Mouse (Mus musculus) heart, adult 2 months (tissue): ENCODE data around the gene Pnp2.

ENCODE experiments used
- CTCF ChIP-seq: fragments of 200-600 bp; IDR thresholded peaks from 2 replicates; pipeline ENCODE4 v1.8.1; 2022; ENCODE audit warnings: antibody characterized with exemption, mild to moderate bottlenecking, moderate library complexity
- EP300 ChIP-seq: fragments of 200-500 bp; IDR thresholded peaks from 2 replicates; pipeline ENCODE4 v1.6.1; 2011; ENCODE audit warnings: low read depth, low read length, control low read depth; ENCODE audit not compliant: insufficient read depth
- POLR2A ChIP-seq: fragments of 200-500 bp; IDR thresholded peaks from 2 replicates; pipeline ENCODE4 v1.6.1; 2011; ENCODE audit warnings: mild to moderate bottlenecking, low read depth, low read length, control low read depth; ENCODE audit not compliant: insufficient read depth

DNA sequence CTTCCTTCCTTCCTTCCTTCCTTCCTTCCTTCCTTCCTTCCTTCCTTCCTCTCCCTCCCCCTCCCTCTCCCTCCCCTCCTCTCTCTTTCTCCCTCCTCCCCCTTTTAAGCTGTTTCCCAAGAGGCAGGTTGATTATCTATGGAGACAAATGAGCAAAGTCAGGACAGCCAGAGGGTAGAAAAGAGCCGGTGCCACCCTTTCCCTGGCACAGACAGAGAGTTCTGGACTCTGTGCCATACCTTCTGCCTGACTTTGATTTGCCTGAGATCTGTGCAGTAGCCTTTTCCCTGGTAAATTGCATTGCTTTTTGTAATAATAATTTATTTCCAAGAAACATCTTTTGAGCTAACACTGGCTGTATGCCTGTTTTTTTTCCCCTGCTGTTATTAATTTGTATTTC, 13.2 kb downstream of the Pnp2 start:
- TF ChIP-seq POLR2A, result no peak
- no peak for TF ChIP-seq CTCF
- no peak for TF ChIP-seq EP300
